Comparison of ENCODE assay signal across 12 mouse cellular contexts in the genomic region with DNA sequence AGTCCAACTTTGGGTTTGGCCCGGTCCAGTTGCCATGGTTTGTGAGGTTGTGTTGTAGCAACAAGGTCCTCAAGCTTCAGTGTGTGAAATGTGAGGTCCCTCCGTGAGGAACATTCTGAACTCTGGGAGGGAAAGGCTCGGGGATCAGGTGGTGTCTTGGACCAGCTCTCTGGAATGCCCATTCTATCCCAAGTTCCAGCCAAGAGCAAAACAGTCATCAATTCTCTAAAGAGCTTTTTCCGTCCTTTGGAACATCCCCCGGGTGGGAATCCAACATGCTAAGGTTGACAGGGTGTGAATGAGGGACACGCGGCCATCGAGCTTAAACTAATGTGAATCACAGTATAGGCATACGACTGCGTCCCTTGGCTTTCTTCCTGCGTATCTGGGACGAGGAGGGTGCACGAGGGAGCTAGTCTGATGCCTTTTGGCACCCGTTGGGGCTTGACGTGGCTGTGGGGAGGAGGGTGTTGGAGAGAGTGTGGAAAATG.
DNase-seq lines count a peak whose midpoint lies in the region; ATAC-seq and TF ChIP-seq lines count a peak whose summit lies in the region.
"Had no signal": no experiment of that assay in that cellular context is flagged by ENCODE, and none has a peak within 500 bp of the region (broad histone marks: within the 10 kb centered on the region; RNA-seq: fewer than 3 reads in every experiment).

No protein-coding gene starts in this region.

- H3K4me2 ChIP-seq in forebrain, postnatal 0 days (ENCODE audit: low read depth): no peak overlapping the region
- H3K4me2 ChIP-seq in forebrain, embryonic 16.5 days (ENCODE audit: low read length): no peak overlapping the region
- H3K4me2 ChIP-seq: lung, embryonic 14.5 days; neural tube, embryonic 15.5 days had no signal

- H3K36me3 ChIP-seq in forebrain, postnatal 0 days (ENCODE audit: insufficient read depth): no peaks in the 10 kb centered on the region
- H3K36me3 ChIP-seq in forebrain, embryonic 16.5 days (ENCODE audit: control insufficient read depth, insufficient read depth): no peaks in the 10 kb centered on the region
- H3K36me3 ChIP-seq: neural tube, embryonic 15.5 days had no signal

- WGBS in forebrain, postnatal 0 days: 75% methylated on average over 15 of the region's 15 CpGs
- 85% methylated on average over 15 of the region's 15 CpGs for WGBS in forebrain, embryonic 16.5 days

- no peak overlapping the region for H3K9ac ChIP-seq in forebrain, postnatal 0 days
- no peak overlapping the region for H3K9ac ChIP-seq in forebrain, embryonic 16.5 days (replicated peaks; ENCODE audit: low read depth, low read length)
- H3K9ac ChIP-seq: lung, embryonic 14.5 days; neural tube, embryonic 15.5 days had no signal

- H3K27me3 ChIP-seq in forebrain, postnatal 0 days (ENCODE audit: insufficient read depth, low read length): no peaks in the 10 kb centered on the region
- no peaks in the 10 kb centered on the region for H3K27me3 ChIP-seq in forebrain, embryonic 16.5 days (replicated peaks; ENCODE audit: control insufficient read depth, insufficient read depth, low read length)
- H3K27me3 ChIP-seq: neural tube, embryonic 15.5 days had no signal

- peak; percentile 36; the same call in 1 of the 2 replicates for ATAC-seq in forebrain, postnatal 0 days
- ATAC-seq in forebrain, embryonic 16.5 days: no peak
- ATAC-seq: midbrain, embryonic 16.5 days had no signal

- no peaks in the 10 kb centered on the region for H3K4me1 ChIP-seq in forebrain, postnatal 0 days (ENCODE audit: insufficient read depth)
- no peaks in the 10 kb centered on the region for H3K4me1 ChIP-seq in forebrain, embryonic 16.5 days (replicated peaks; ENCODE audit: control insufficient read depth, insufficient read depth, low read length)
- H3K4me1 ChIP-seq in brown adipose tissue, adult 24 weeks (ENCODE audit: control insufficient read depth, insufficient read depth, insufficient read length, low read length): no peaks in the 10 kb centered on the region; the same call in 1 of the 2 replicates
- H3K4me1 ChIP-seq: neural tube, embryonic 15.5 days had no signal

- no peak overlapping the region for H3K27ac ChIP-seq in forebrain, postnatal 0 days (ENCODE audit: low read depth, low read length)
- H3K27ac ChIP-seq in forebrain, embryonic 16.5 days (ENCODE audit: low read length): no peak overlapping the region
- peak overlapping the region; percentile 69 for H3K27ac ChIP-seq in brown adipose tissue, adult 24 weeks (replicated peaks; ENCODE audit: low read depth, low read length)
- H3K27ac ChIP-seq: neural tube, embryonic 15.5 days had no signal

- no peak overlapping the region for H3K4me3 ChIP-seq in forebrain, postnatal 0 days (ENCODE audit: low read depth, low read length)
- H3K4me3 ChIP-seq in forebrain, embryonic 16.5 days (replicated peaks; ENCODE audit: low read length): no peak overlapping the region
- H3K4me3 ChIP-seq in brown adipose tissue, adult 24 weeks (ENCODE audit: insufficient read depth, low read depth, low read length): no peak overlapping the region
- H3K4me3 ChIP-seq: neural tube, embryonic 15.5 days had no signal

- TF ChIP-seq CTCF in forebrain, postnatal 0 days (IDR thresholded peaks at IDR 0.05; ENCODE audit: low read depth): no peak

- no peaks in the 10 kb centered on the region for H3K9me3 ChIP-seq in forebrain, postnatal 0 days (ENCODE audit: low read length)
- H3K9me3 ChIP-seq in forebrain, embryonic 16.5 days (ENCODE audit: control insufficient read depth, low read length): no peaks in the 10 kb centered on the region
- H3K9me3 ChIP-seq: neural tube, embryonic 15.5 days had no signal

- no peak for DNase-seq in forebrain, postnatal 0 days
- peak; percentile 50 to 78 for DNase-seq in gastrocnemius, postnatal 4 days (ENCODE audit: low spot score in 2 of 2)
- peak; percentile 78 for DNase-seq in lung, postnatal 10 days
- no peak for DNase-seq in thymus, postnatal 14 days
- DNase-seq in liver: no peak
- no peak for DNase-seq in adrenal gland, postnatal 4 days (ENCODE audit: low spot score in 2 of 2)
- DNase-seq: cerebellum, adult 9-10 months; lung, embryonic 14.5 days had no signal

Comparison
In these comparisons a context has a peak if more than half of its experiments do, and no peak if none do; other contexts are left out.
1. DNase-seq: peak in gastrocnemius, postnatal 4 days (2 of 2) and lung, postnatal 10 days (single experiment); none in forebrain, postnatal 0 days (single experiment), thymus, postnatal 14 days (single experiment), liver (single experiment) and adrenal gland, postnatal 4 days (0 of 2).